Mouse (Mus musculus) spleen, postnatal 36 days (tissue): ENCODE data around the gene Cyp27b1.
"Not testable (repeated sequence)": the region's sequence is repeated elsewhere in the genome, so short reads cannot be mapped to it uniquely, and the experiment has no call there.

Experiments
- DNase-seq, 2 experiments: peaks; one replicate each; pipeline ENCODE4 v3.0.0; 2022; ENCODE audit warnings: low spot score in 2 of 2, mixed read lengths in 1 of 2

Cyp27b1 gene

GRCm38 (mm10) chr10:127069281-127070189 is 21.5 kb downstream of the Cyp27b1 start:
- DNase-seq: no peak

GRCm38 (mm10) chr10:127070190-127071121 is 22.4 kb downstream of the Cyp27b1 start, which contains the start of gene Tspan31:
Gene Tspan31 (minus strand): TSS chr10:127070264.
- peak; percentile 81 to 87 for DNase-seq

GRCm38 (mm10) chr10:127071203-127071602 is 23.2 kb downstream of the Cyp27b1 start:
- DNase-seq: no peak

GRCm38 (mm10) chr10:127072270-127072669 is 24.2 kb downstream of the Cyp27b1 start:
- not testable (repeated sequence) for DNase-seq

GRCm38 (mm10) chr10:127072969-127073368 is 24.9 kb downstream of the Cyp27b1 start:
- DNase-seq: not testable (repeated sequence)

GRCm38 (mm10) chr10:127073981-127074380 is 25.9 kb downstream of the Cyp27b1 start:
- no peak for DNase-seq

GRCm38 (mm10) chr10:127075080-127075479 is 27.0 kb downstream of the Cyp27b1 start, which contains the start of gene Agap2:
Gene Agap2 (plus strand): TSS chr10:127075284.
- peak; percentile 85 to 86 for DNase-seq

- DNase-seq: no peak
Observed at GRCm38 (mm10) chr10:127075651-127076050, 27.6 kb downstream of the Cyp27b1 start.

GRCm38 (mm10) chr10:127076082-127076481 is 28.0 kb downstream of the Cyp27b1 start:
- DNase-seq: peak; percentile 69 to 74

GRCm38 (mm10) chr10:127077515-127077914 is 29.5 kb downstream of the Cyp27b1 start:
- DNase-seq: no peak

- no peak for DNase-seq
Observed at GRCm38 (mm10) chr10:127078001-127078676, 30.1 kb downstream of the Cyp27b1 start.

- no peak for DNase-seq
Observed at GRCm38 (mm10) chr10:127078677-127079575, 30.9 kb downstream of the Cyp27b1 start.

GRCm38 (mm10) chr10:127079665-127080391 is 31.8 kb downstream of the Cyp27b1 start:
- no peak for DNase-seq

- no peak for DNase-seq
Observed at GRCm38 (mm10) chr10:127080901-127081780, 33.1 kb downstream of the Cyp27b1 start.

- no peak for DNase-seq
Observed at GRCm38 (mm10) chr10:127081996-127082620, 34.1 kb downstream of the Cyp27b1 start.

- no peak for DNase-seq
Observed at GRCm38 (mm10) chr10:127083292-127083914, 35.4 kb downstream of the Cyp27b1 start.

GRCm38 (mm10) chr10:127083915-127084306 is 35.9 kb downstream of the Cyp27b1 start:
- no peak for DNase-seq

GRCm38 (mm10) chr10:127085052-127085451 is 37.0 kb downstream of the Cyp27b1 start:
- no peak for DNase-seq
